Mouse (Mus musculus): ENCODE measurements around the gene BC061237. TPM values are rescaled to one million over a fixed set of nuclear protein-coding genes. Genes with fewer than 3 reads are reported as not detected.

The BC061237 gene
- polyA plus RNA-seq (2012; rRNA removed; ENCODE audit: low replicate concordance): not detected in 2 replicates

GRCm38 (mm10) chr14:44492163-44492562, at the start of gene BC061237:
Gene BC061237, plus strand, starts transcription at chr14:44492463.

GRCm38 (mm10) chr14:44517976-44518375, 25.7 kb downstream of the BC061237 start, which contains the start of gene Gm17093:
Gene Gm17093, plus strand, starts transcription at chr14:44518276.

Other genes with a start within 250 kb of the BC061237 start
- gene Gm8220, start 206.9 kb upstream of the BC061237 start, polyA plus RNA-seq (2012; rRNA removed; ENCODE audit: low replicate concordance): not detected in 2 replicates
- gene Gm5930, start 153.9 kb upstream of the BC061237 start, polyA plus RNA-seq (2012; rRNA removed; ENCODE audit: low replicate concordance): not detected in 2 replicates
- gene Gm8229, start 127.1 kb upstream of the BC061237 start, polyA plus RNA-seq (2012; rRNA removed; ENCODE audit: low replicate concordance): not detected in 2 replicates
- gene Gm3371, start 81.8 kb upstream of the BC061237 start, polyA plus RNA-seq (2012; rRNA removed; ENCODE audit: low replicate concordance): not detected in 2 replicates
- gene Gm8232, start 58.8 kb upstream of the BC061237 start, polyA plus RNA-seq (2012; rRNA removed; ENCODE audit: low replicate concordance): not detected in 2 replicates
- gene Gm17093, start 25.8 kb downstream of the BC061237 start, polyA plus RNA-seq (2012; rRNA removed; ENCODE audit: low replicate concordance): not detected in 2 replicates
- gene Gm8247, start 90.7 kb downstream of the BC061237 start, polyA plus RNA-seq (2012; rRNA removed; ENCODE audit: low replicate concordance): not detected in 2 replicates
- gene Gm5624, start 135.5 kb downstream of the BC061237 start, polyA plus RNA-seq (2012; rRNA removed; ENCODE audit: low replicate concordance): not detected in 2 replicates
- not detected in 2 replicates for gene Gm8257, start 214.0 kb downstream of the BC061237 start, polyA plus RNA-seq (2012; rRNA removed; ENCODE audit: low replicate concordance)

All from mammary gland, adult 2 months (tissue).